Mouse (Mus musculus) skeletal muscle tissue, adult 2 months (tissue): ENCODE measurements around the gene Bpifb2.

Experiments
- DNase-seq: peaks from one replicate; pipeline ENCODE4 v3.0.0-alpha.2; 2012; ENCODE audit warnings: low read depth, low spot score

The Bpifb2 gene

DNA sequence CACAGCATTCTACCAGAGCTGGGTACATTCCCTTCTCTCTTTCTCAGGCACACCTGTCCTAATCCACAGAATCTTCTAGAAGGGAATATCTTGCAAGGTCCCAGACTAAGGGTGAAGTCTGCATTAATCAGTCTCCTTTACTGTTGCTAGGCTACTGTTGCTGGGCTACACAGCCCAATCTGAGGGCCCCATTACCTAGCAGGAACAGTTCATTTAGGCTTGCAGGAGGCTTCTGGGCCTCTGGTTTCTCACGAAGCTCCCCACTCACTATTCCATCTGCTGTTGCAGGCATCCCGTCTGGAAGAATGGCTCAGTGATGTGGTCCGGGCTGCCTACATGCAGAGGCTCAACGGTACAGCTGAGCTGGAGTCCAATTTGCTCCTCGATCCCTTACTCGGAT, 56.3 kb downstream of the Bpifb2 start:
- no peak for DNase-seq

GRCm38 (mm10) chr2:153933311-153933710, 58.5 kb downstream of the Bpifb2 start:
- DNase-seq: no peak

DNA sequence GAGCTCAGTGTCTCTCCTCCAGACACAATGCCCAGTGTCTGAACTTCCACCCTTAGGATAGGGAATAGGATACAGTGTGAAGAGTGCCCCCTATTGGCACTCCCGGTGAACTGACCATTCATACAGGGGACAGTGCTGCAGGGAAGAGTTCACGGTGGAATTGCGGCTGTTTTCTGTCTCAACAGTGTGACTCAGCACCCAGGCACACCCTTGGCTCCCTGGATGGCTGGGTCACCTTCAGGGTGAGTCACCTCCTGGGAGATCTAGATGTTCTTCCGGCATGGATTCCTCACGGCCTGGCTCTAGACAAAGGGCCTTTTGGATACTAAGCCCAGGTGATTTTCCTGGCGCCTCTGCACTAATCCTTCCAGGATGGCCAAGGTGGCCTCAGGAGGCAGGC, 60.5 kb downstream of the Bpifb2 start:
- no peak for DNase-seq

- DNase-seq: no peak
These were observed 63.0 kb downstream of the Bpifb2 start, which contains the start of gene Bpifb4 for GRCm38 (mm10) chr2:153937843-153938242. TSS of gene Bpifb4 (plus strand) at chr2:153938212.

GRCm38 (mm10) chr2:153943537-153943936, 68.7 kb downstream of the Bpifb2 start:
- DNase-seq: no peak

- DNase-seq: no peak
These were observed 69.7 kb downstream of the Bpifb2 start for GRCm38 (mm10) chr2:153944567-153944966.
